Mouse (Mus musculus) small intestine, adult 2 months (tissue): ENCODE results near the gene Mesp1. TPM values are rescaled to one million over a fixed set of nuclear protein-coding genes. Genes with fewer than 3 reads are reported as not detected.
A peak's percentile ranks its signal among the peaks of the same experiment; 100 is the strongest.

Source experiments
- H3K27ac ChIP-seq: fragments of 200-500 bp; 2 replicates; pipeline ENCODE4 v1.5.1; 2012; ENCODE audit warnings: low read depth, low read length, control low read depth, inconsistent platforms; ENCODE audit not compliant: insufficient read depth
- H3K27me3 ChIP-seq: fragments of 200-500 bp; 2 replicates; pipeline ENCODE4 v1.6.1; 2012; ENCODE audit warnings: mild to moderate bottlenecking, moderate library complexity, low read length, inconsistent platforms; ENCODE audit not compliant: control insufficient read depth, insufficient read depth
- H3K36me3 ChIP-seq: fragments of 200-500 bp; 2 replicates; pipeline ENCODE4 v1.6.1; 2012; ENCODE audit warnings: mild to moderate bottlenecking, low read length, control low read depth, inconsistent platforms; ENCODE audit not compliant: control insufficient read depth, insufficient read depth
- H3K4me1 ChIP-seq: fragments of 200-500 bp; 2 replicates; pipeline ENCODE4 v1.6.1; 2012; ENCODE audit warnings: low read length, inconsistent platforms, mixed read lengths; ENCODE audit not compliant: control insufficient read depth, insufficient read depth, insufficient read length
- H3K4me3 ChIP-seq: fragments of 200-500 bp; 2 replicates; pipeline ENCODE4 v1.5.1; 2012; ENCODE audit warnings: low read depth, mild to moderate bottlenecking, control low read depth, inconsistent platforms, low read length, moderate library complexity
- CTCF ChIP-seq: fragments of 200-500 bp; IDR thresholded peaks from 2 replicates; pipeline ENCODE4 v1.5.1; 2012; ENCODE audit warnings: low read depth, mild to moderate bottlenecking, control low read depth, inconsistent platforms, low read length, moderate library complexity, mixed read lengths; ENCODE audit not compliant: insufficient replicate concordance, insufficient read length; ENCODE audit errors: extremely low read depth
- POLR2A ChIP-seq: fragments of 200-500 bp; IDR thresholded peaks from 2 replicates; pipeline ENCODE4 v1.6.1; 2012; ENCODE audit warnings: low read depth, mild to moderate bottlenecking, control low read depth, inconsistent platforms, low read length, moderate library complexity
- WGBS: fragments of 180-500 bp; shearing (Covaris S2); methylation state at CpG from one replicate; pipeline ENCODE4 v1.1.7; 2018; 5-methylcytosine and 5-hydroxymethylcytosine counted together
- polyA plus RNA-seq: library from polyadenylated mRNA; depleted of rRNA; stranded (reverse); fragments of >200 nt; gene quantifications from 2 replicates; pipeline ENCODE4 v1.2.3, GENCODE M21; 2012

Gene Mesp1
- polyA plus RNA-seq, 1 experiment, result 1.2 TPM

DNA sequence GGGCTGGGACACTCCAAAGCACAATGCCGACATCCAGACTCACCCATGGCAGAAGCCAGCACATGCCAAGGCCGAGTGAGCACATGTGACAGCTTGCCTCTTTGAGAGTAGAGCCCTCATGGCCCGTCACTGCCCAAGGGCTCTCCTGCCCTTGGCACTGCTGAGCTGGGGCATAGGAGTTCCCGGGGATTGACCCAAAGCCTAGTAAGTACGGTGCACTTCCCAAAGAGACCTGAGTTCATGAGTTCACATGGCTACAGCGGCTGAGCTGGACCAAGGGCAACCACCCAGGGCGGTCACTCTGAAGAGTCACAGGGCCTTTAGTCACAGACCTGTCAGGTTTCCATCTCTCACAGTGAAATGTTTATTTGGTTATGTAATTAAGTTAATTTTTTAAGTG, 15.0 kb upstream of the Mesp1 start:
- TF ChIP-seq CTCF, result no peak
- TF ChIP-seq POLR2A, result no peak
- Histone ChIP-seq H3K36me3 (no peaks in the 10 kb centered on the region), H3K4me1 (peaks cover 6% of the 10 kb centered on the region), H3K27ac (no peak overlapping the region), H3K27me3 (no peaks in the 10 kb centered on the region; the same call in 1 of the 2 replicates), H3K4me3 (no peak overlapping the region)
- 91% methylated on average over 7 of the region's 7 CpGs for WGBS

DNA sequence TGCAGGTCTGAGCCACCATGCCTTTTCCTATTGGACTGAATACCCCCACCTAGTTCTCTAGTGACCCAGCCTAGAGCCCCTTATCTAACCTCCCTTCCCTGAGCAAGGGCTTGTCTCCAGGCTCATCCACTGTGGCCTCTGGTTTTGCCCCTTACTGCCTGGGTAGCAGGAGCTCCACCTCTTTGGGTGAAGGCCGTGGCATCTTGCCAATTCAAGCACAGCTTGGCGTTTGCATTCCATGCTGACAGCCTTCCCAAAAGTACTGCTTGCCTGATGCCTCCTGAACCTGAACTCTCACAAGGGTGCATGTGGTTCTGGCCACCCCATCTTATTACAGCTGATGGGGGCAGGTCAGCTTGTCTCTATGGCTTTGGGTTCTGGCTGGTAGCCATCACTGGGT, 10.3 kb upstream of the Mesp1 start:
- Histone ChIP-seq H3K27me3 (no peaks in the 10 kb centered on the region), H3K27ac (no peak overlapping the region), H3K4me1 (no peaks in the 10 kb centered on the region; the same call in 1 of the 2 replicates), H3K36me3 (no peaks in the 10 kb centered on the region), H3K4me3 (no peak overlapping the region)
- no peak for TF ChIP-seq POLR2A
- TF ChIP-seq CTCF, result no peak
- 26% methylated on average over 2 of the region's 2 CpGs for WGBS

- no peaks in the 10 kb centered on the region for H3K27me3 ChIP-seq
- H3K4me3 ChIP-seq, result no peak overlapping the region
- H3K27ac ChIP-seq, result no peak overlapping the region
- H3K4me1 ChIP-seq, result no peaks in the 10 kb centered on the region; the same call in 1 of the 2 replicates
- no peak for TF ChIP-seq CTCF
- TF ChIP-seq POLR2A, result no peak
- no peaks in the 10 kb centered on the region for H3K36me3 ChIP-seq
- 79% methylated on average over 5 of the region's 5 CpGs for WGBS
Observed at GRCm38 (mm10) chr7:79802037-79802436, 8.4 kb upstream of the Mesp1 start.

DNA sequence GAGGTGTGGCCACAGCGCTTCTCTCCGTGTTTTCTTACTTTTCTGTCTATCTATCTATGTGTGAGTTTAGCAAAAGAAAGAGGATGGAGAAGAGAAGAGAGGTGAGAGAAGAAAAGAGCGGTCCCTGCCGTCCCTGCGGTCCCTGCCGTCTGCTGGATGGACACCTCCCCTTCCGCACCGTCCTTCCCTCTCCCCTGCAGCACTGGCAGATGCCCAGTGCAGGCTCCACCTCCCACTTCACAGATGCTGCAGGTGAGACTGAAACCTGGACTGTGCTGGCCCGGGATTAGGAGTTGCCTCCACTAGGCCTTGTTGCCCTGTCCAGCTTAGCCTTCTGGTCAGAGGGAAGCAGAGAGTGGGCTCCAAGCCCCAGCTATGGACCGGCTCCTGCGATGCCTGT, 7.8 kb upstream of the Mesp1 start:
- Histone ChIP-seq H3K27me3 (no peaks in the 10 kb centered on the region), H3K4me1 (no peaks in the 10 kb centered on the region; the same call in 1 of the 2 replicates), H3K36me3 (no peaks in the 10 kb centered on the region), H3K4me3 (no peak overlapping the region), H3K27ac (no peak overlapping the region)
- TF ChIP-seq CTCF (no peak), POLR2A (no peak)
- WGBS, result 84% methylated on average over 11 of the region's 11 CpGs

DNA sequence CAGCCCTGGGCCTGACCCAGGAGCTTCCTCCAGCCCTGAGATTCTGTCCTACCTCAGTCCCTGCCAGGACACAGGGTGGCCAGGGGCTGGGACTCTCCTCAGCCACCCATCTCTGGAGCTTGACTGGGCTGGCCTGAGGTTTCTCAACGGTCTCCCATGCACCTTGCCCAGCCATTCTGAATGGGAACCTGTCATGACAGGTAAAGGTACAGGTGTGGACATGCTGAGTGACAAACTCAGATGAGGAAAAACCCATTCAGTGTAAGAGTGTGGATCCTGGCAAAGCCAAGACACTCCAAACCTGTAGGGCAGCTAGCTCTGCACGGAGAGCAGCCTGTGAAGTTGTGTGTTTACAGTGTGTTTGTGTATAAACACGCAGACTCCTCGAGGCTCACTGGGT, 6.7 kb upstream of the Mesp1 start:
- Histone ChIP-seq H3K27me3 (no peaks in the 10 kb centered on the region), H3K4me3 (no peak overlapping the region), H3K36me3 (no peaks in the 10 kb centered on the region), H3K4me1 (no peaks in the 10 kb centered on the region; the same call in 1 of the 2 replicates), H3K27ac (no peak overlapping the region)
- TF ChIP-seq POLR2A (no peak), CTCF (no peak)
- WGBS, result 80% methylated on average over 4 of the region's 4 CpGs

- H3K27me3 ChIP-seq, result no peaks in the 10 kb centered on the region
- no peak overlapping the region for H3K4me3 ChIP-seq
- TF ChIP-seq POLR2A, result no peak
- TF ChIP-seq CTCF, result no peak
- H3K4me1 ChIP-seq, result no peaks in the 10 kb centered on the region; the same call in 1 of the 2 replicates
- WGBS, result 71% methylated on average over 6 of the region's 6 CpGs
- H3K36me3 ChIP-seq, result no peaks in the 10 kb centered on the region
- no peak overlapping the region for H3K27ac ChIP-seq
Observed at GRCm38 (mm10) chr7:79799506-79799905, 5.9 kb upstream of the Mesp1 start.

GRCm38 (mm10) chr7:79799048-79799447, 5.5 kb upstream of the Mesp1 start:
- WGBS, result 2% methylated on average over 8 of the region's 8 CpGs
- no peaks in the 10 kb centered on the region for H3K27me3 ChIP-seq
- H3K36me3 ChIP-seq, result no peaks in the 10 kb centered on the region
- H3K4me1 ChIP-seq, result no peaks in the 10 kb centered on the region; the same call in 1 of the 2 replicates
- H3K4me3 ChIP-seq, result no peak overlapping the region
- H3K27ac ChIP-seq, result no peak overlapping the region
- TF ChIP-seq POLR2A (no peak), CTCF (peak; percentile 77; the same call in 1 of the 2 replicates)

GRCm38 (mm10) chr7:79798606-79799005, 5.0 kb upstream of the Mesp1 start:
- no peak overlapping the region for H3K27ac ChIP-seq
- 42% methylated on average over 5 of the region's 5 CpGs for WGBS
- H3K36me3 ChIP-seq, result no peaks in the 10 kb centered on the region
- H3K27me3 ChIP-seq, result no peaks in the 10 kb centered on the region; the same call in 1 of the 2 replicates
- TF ChIP-seq CTCF (no peak), POLR2A (no peak)
- H3K4me3 ChIP-seq, result no peak overlapping the region
- no peaks in the 10 kb centered on the region for H3K4me1 ChIP-seq
